Mouse (Mus musculus): ENCODE measurements at regions not wholly inside any gene's neighbourhood (a gene's known extent, or its start where the extent isn't known, plus 50 kb on each side); places are given as distances from the start of the nearest gene placed in this dataset.

DNA sequence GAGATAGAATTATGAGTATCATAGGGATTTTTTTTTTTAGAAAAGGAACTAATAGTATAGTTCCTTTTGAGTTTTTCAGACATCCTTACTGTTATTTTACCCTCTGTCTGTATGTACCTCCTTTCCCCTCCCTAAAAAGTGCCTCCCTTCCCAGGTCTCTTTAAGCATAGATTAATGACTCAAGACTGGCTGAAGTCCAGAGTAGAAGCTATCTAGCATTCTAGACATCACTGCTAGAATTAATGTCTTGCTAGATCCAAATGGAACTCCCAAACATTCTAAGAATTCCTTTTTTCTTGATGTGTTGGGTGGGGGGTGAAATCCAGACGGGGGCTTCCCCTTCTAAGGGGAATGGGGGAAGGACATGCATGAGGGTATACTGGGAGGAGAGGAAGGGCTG is 311.8 kb upstream of the Rack1 start:
- no peak for TF ChIP-seq CTCF (IDR thresholded peaks at IDR 0.05)
- no peak for TF ChIP-seq EP300 (IDR thresholded peaks at IDR 0.05)

Measured in lung, postnatal 0 days (tissue).